Mouse (Mus musculus): Measurements from ENCODE around the gene Lmtk3. TPM values are rescaled to one million over a fixed set of nuclear protein-coding genes. Genes with fewer than 3 reads are reported as not detected.

Gene Lmtk3
- total RNA-seq (2021) = 100 to 1,000 TPM; 304 to 352 TPM

DNA sequence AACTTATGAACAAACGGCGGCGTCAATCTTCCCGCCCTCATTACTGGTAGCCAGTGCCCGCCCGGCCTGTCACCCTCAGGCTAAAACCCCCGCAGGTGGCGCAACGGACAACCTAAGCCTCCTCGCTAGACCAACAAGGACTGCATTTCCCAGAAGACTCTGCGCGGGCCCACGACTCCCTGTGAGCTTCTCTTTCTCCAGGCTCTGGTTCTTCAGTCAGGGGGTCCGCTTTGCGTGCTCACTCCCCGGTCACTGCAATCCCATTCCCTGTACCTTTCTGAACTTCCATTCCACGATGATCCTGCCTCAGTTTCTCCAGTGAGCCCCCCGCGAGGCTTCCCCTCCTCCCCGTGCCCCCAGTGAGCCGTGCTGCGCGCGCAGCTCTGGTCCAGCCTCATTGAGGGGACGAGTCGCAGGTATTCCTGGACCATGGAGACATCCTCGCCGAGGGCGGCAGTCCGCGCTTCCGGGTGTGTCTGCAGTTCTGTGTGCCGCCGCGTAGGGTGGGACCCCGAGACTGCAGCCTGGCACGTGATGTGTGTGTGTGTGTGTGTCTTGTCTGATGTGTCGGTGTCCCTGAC is at the start of gene Lmtk3:
Lmtk3 (plus strand) TSS at position 228 of the 581 bp plus-strand sequence.
- DNase-seq = peak; percentile 86
- intact Hi-C loops (cut with DNase I) = no loop called here

DNA sequence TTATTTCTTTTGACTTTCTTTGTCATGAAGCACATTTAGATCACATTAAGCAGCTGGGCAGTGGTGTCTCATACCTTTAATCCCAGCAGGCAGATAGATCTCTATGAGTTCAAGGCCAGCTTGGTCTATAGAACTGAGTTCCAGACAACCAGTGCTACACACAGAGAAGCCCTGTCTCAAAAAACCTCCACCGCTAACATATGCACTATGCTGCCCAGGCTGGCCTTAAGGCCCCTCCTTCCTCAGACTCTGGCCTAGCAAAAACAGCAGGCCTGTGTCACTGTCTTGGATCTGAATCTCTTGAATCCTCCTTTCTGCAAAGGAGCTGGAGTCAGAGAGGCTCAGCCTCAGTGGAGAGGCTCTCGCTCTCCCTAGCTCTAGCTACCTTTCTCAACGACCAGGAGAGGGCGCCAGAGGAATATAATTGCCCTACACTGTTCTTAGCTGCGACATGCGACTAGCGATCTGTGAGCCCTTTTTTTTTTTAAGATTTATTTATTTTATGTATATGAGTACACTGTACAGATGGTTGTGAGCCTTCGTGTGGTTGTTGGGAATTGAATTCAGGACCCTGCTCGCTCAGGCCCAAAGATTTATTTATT is 44.3 kb upstream of the Lmtk3 start:
- intact Hi-C loops (cut with DNase I) = loop anchor here (2.0 kb wide), 1 partner anchor 62 kb away; no protein-coding TSS in a partner anchor

DNA sequence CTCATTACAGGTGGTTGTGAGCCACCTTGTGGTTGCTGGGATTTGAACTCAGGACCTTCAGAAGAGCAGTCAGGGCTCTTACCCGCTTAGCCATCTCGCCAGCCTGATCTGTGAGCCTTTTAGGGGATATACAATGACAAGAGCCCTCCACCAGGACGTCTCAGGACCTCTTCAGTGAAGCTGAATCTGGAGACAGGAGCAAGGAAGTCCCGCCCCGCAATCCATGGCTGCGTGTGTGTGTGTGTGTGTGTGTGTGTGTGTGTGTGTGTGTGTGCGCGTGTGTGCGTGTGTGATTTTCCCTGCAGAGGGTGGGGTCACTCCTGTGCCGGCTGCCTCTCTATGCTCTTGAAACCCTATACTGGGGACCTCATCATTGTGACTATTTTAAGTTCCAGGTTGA is 43.7 kb upstream of the Lmtk3 start:
- intact Hi-C loops (cut with DNase I) = loop anchor here (2.0 to 10.0 kb wide), 3 partner anchors 61 to 265 kb away; no protein-coding TSS in a partner anchor
- DNase-seq = no peak

More for the DNA sequence above, 44.3 kb upstream of the Lmtk3 start:
- DNase-seq = peak; percentile 90

DNA sequence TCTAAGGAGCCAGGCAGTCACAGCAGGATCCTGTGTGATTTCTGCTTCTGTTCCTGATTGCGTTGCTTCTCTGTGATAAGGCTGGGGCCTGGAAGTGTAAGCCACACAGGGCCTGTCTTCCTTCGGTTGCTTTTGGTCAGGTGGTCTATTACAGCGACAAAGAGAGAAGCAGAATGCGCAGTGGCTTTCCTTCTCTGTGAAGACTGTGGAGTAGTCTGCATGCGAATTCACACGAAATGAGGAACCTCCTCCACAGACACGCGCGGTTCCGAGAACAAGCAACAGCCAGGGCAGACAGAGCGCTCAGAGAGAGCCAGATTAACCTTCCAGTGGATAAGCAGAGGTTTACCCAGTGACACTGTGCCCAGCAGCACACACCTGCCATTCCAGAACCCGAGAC is 42.2 kb upstream of the Lmtk3 start:
- no peak for DNase-seq
- intact Hi-C loops (cut with DNase I) = loop anchor here (10.0 kb wide), 2 partner anchors 193 to 263 kb away; no protein-coding TSS in a partner anchor

DNA sequence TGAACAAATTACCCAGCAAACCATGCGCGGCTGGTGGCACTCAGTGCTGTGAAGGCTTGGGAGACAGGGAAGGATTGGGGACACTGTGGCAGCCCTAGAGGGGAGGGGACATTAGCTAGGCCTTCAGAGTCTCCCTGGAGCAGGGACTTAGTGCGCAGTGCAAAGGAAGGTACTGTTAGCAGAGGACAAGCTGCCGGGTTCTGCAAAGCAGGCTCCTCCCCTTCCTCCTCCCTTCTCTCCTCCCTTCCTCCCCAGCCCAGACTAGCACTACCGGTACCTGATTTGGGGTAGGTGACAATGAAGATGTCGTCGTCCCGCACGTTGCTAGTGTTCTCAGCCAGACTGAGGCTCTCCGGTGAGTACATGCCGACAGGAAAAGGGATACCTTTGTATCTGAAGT is 41.8 kb upstream of the Lmtk3 start:
- intact Hi-C loops (cut with DNase I) = loop anchor here (10.0 kb wide), 2 partner anchors 193 to 263 kb away; no protein-coding TSS in a partner anchor
- no peak for DNase-seq

DNA sequence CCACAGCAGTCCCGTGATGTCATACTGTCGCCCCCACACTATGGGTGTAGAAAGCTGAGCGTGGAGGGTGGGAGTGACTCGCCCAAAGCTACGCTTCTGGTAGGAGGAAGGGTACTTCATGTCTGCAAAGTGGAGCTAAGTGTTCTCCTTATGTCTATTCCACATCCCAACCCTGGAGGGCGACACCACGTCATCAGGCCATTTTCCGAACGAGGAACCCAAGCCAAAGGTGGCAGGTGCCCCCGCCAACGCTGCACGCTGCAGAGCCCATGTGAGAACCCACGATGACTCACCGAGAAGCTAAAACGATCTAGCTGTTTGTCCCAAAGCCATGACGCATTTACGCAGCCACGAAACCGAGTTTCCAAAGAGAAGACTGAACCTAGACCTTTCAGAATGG is 41.2 kb upstream of the Lmtk3 start:
- intact Hi-C loops (cut with DNase I) = loop anchor here (10.0 kb wide), 2 partner anchors 192 to 262 kb away; no protein-coding TSS in a partner anchor
- DNase-seq = no peak

DNA sequence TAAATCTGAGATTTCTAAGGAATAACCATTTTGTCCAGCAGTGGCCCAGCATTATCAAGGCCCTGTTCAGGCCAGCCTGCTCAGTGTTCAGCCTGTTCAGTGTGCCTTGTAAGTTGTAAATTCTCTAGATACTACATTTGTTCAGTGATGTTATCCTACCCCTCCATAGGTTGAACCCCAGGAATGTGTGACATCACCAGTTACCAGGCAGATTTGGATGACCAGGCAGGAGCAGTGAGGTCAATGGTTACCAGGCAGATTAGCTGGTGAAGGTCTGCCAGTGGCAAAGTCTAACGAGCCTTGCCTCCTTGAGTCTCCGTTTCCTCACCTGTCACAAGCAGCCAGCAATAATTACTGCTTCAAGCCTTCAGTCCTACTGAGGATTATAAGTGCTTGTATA is 39.2 kb upstream of the Lmtk3 start:
- intact Hi-C loops (cut with DNase I) = loop anchor here (10.0 kb wide), 2 partner anchors 190 to 260 kb away; no protein-coding TSS in a partner anchor
- DNase-seq = peak; percentile 79

DNA sequence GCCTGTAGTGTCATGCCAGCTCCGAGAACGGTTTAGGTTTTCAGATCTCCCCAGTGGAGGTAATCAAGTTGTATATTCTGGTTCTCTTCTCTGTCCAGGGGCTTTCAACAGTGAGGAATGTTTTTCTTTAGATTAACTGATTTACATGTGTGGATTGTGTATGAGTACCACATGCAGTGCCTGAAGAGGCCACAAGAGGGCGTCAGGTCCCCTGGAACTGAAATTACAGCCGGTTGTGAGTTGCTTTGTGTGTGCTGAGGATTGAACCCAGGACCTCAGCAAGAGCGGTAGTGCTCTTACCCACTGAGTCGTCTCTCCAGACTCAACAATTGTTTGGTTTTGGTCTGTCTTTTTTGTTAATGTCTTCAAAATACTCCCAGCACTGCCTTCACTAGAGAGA is 37.0 kb upstream of the Lmtk3 start:
- DNase-seq = no peak
- intact Hi-C loops (cut with DNase I) = loop anchor here (10.0 kb wide), 2 partner anchors 188 to 258 kb away; no protein-coding TSS in a partner anchor

DNA sequence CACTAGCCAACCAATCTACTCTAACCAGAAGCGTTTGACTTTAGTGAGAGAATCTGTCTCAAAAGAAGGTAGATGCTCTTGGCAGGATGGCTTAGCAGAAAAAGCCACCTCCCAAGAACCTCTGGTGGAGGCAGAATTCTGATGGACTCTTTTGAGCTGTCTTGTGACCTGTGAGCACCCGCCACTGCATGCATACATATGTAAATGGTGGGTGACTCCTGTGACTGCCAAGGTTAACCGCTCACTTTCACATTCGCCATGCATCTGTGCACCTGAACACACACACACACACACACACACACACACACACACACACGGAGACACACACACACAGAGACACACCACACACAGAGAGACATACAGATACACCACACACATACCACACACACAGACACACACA is 36.1 kb upstream of the Lmtk3 start:
- DNase-seq = no peak
- intact Hi-C loops (cut with DNase I) = loop anchor here (10.0 kb wide), 2 partner anchors 187 to 257 kb away; no protein-coding TSS in a partner anchor

DNA sequence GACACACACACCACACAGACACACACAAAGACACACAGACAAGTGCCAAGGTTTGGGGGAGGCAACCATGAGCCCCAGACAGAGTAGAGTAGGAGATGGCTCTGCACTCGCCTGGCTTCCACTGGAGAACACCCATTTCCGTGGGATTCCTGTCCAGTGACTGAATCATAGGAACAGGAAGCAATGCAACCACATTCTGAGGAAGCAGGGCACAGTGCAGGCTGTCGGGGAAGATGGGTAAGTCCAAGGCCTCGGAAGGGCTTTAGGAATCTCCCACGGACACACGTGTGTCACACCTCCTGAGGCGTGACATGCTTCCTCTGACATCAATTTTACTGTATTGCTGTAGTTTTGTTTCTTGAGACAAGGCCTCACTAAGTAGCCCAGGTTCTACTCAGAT is 35.4 kb upstream of the Lmtk3 start:
- intact Hi-C loops (cut with DNase I) = loop anchor here (10.0 kb wide), 2 partner anchors 187 to 257 kb away; no protein-coding TSS in a partner anchor
- DNase-seq = no peak

DNA sequence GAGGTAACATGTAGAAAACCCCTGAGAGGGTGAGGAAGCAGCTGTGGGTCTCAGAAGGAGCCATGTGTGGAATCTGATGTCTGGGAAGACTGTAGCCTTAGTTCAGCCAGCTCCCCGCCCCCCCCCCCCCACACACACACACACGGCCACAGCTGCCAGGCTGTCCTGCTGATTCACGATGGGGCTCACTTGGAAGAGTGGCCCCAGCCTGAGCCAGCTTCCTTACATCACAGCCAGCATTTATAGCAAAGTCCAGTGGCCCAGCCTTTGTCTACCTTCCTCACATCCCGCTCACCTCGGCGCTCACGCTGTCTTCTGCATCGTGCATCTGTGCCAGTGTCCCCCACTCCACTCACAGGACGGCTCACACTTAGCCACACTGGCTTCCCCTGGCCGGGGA is 34.1 kb upstream of the Lmtk3 start:
- no peak for DNase-seq
- intact Hi-C loops (cut with DNase I) = loop anchor here (10.0 kb wide), 2 partner anchors 185 to 255 kb away; no protein-coding TSS in a partner anchor

DNA sequence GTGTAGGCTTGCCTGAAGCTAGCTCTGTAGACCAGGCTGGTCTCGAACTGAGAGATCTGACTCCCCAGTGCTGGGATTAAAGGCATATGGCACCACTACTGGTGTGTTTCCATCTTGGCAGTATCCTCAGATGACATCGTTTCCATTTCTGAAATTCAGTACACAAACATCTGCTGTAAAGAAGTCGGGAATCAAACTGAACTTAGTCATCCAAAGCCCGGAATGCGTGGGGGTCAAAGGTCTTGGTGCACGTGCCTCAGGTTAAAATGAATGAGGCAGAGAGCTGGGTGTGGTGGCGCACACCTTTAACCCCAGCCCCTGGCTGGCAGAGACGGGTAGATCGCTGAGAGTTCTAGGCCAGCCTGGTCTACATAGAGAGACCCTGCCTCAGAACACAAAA is 33.4 kb upstream of the Lmtk3 start:
- DNase-seq = no peak
- intact Hi-C loops (cut with DNase I) = no loop called here

DNA sequence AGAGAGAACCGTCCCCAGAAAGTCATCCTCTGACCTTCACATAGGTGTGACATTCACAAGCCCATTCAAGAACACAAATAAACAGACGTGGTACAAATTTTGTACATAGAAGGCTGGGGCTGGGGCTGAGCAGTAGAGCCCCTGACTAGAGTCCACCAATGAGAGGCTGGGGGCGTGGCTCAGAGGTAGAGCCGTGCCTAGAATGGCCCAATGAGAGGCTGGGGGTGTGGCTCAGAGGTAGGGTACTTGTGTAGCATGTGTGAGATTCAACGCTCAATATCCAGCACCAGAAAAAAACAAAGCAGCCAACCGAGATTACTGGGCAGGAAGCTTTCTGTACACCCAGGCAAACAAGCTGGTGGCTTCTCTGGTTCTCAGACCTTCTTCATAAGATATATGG is 27.8 kb upstream of the Lmtk3 start:
- DNase-seq = no peak
- intact Hi-C loops (cut with DNase I) = no loop called here

DNA sequence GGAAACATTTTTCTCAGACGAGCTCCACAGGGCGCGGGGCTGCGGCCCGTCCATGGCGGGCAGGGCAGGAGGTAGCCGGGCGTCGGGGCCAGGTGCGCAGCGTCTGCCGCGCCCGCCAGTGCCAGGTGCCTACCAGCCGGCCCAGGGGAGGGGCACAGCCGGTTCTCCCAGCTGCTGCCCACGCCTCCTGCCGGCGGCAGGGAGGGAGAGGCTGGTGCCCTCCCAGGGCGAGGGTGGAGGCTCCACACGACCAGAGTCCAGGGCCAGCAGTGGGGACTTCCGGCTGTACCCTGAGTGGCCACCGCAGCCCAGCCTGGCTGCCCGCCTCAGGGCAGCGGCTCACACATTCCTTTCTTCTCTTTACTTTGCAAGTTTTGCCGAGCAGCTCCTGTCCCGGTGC is 24.1 kb upstream of the Lmtk3 start:
- DNase-seq = peak; percentile 33
- intact Hi-C loops (cut with DNase I) = no loop called here

DNA sequence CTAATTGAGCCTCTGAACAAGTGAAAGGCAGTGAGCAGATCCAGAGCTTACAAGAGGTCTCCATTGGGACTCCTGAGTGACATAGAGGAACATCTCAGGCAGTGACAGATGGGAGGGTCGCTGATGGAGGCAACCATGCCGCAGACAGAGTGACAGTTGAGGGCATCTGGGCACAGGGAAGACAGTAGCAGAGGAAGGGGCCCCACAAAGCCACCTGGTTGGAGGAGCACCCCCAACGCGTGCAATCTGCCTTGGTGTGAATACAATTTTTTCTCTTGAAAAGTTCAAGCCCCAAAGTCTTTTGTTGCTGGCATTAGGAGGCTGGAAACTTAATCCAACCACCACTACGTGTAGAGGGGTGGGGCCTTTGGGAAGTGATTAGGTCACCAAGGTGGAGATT is 23.4 kb upstream of the Lmtk3 start:
- no peak for DNase-seq
- intact Hi-C loops (cut with DNase I) = no loop called here

DNA sequence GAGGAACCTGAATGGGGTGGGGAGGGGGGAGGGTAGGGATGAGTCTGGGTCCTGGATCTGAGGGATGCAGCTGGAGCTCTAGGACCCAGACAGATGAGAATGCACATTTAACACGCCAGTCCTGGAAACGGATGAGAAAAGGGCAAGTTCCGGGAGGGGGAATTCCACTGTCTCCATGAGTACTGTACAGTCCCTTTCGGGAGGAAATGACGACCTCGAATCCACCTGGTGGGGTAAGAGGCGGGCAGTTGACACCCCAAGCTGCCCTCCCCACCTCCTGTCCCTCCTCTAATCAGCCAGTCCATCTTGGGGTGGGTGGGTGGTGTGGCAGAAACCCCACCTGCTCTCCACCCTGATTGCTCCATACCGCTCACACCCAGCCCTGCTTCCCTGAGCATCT is 17.5 kb upstream of the Lmtk3 start:
- intact Hi-C loops (cut with DNase I) = no loop called here
- DNase-seq = no peak

DNA sequence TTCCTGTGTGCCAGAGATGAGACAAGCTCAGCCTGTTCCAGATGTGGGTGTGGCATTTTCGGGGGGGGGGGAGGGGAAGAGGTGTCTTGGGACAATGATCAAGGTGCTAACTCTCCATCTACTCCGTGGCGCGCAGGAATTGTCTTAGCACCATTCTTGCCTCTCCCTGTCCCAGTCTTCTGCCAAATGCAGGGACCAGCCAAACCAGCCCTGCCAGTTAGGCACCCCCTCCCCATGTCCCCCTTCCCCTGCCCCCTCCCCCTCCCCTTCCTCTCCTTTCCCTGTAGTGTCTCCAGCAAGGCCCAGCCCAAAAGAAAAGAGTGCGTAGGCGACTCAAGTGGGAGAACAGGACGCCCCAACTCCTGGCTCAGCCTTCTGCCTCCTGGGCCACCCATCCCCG is 16.8 kb upstream of the Lmtk3 start:
- no peak for DNase-seq
- intact Hi-C loops (cut with DNase I) = no loop called here

DNA sequence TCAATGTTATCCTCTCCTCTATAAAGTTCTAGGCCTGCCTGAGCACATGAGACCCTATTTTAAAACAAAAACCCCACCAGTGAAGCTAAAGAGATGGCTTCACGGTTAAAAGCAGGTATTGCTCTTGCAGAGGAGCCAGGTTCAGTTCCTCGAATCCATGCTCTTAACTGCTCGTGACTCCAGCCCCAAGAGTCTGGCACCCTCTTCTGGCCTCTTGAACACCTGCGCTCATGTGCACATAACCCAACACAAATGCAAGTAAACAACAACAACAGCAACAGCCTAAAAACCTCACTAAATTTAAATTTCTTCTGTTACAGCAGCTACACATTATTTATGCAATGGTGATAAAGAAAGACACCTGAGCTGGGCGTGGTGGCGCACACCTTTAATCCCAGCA is 16.0 kb upstream of the Lmtk3 start:
- no peak for DNase-seq
- intact Hi-C loops (cut with DNase I) = no loop called here

DNA sequence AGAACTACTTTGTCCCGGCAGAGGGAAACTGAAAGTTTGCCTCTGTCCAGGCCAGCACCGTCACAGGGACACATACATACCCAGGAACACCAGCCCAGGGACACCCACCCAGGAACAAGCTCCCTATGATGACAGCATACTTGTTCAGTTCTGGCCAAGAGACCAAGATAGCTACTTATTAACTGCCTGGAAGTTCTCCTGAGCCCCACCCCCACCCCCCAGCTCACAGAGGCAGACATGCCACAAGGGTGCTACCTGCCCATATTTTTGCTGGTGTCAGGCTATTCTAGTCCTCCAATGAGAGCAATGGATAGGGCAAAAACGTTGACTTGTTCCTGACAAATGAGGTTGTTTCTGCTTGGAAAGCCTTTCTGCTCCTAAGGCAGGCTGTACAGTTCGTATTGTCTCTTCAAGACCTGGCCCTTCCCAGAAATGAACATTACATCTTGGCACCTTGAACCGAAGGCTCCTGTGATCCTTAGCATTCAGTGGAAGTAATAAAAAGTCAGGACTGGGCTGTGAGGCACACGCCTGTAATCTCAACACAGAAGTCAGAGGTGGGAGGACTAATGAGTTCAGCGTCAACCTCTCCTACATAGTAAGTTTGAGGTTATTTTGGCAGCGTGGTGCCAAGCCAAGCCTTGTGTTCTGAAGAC is 13.0 kb upstream of the Lmtk3 start:
- intact Hi-C loops (cut with DNase I) = no loop called here

DNA sequence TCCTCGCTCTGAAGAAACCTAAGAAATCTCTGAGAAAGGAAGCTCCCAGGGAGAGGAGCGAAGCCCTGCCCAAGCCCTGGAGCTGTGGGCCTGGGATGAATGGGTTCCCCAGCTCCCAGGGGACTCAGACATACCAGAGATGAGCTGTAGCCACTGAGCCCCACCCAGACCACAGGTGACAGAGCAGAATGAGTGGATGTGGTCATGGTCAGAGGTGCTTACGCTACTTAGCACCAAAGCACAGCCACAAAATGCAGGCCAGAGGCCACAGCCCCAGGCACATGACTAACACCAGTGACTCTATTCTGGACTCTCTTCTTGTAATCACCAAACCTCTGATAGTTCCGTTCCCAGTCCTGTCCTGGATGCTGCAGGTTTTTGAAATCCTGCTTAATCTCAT is 12.4 kb upstream of the Lmtk3 start:
- no peak for DNase-seq
- intact Hi-C loops (cut with DNase I) = no loop called here

More for the DNA sequence above, 13.0 kb upstream of the Lmtk3 start:
- no peak for DNase-seq

DNA sequence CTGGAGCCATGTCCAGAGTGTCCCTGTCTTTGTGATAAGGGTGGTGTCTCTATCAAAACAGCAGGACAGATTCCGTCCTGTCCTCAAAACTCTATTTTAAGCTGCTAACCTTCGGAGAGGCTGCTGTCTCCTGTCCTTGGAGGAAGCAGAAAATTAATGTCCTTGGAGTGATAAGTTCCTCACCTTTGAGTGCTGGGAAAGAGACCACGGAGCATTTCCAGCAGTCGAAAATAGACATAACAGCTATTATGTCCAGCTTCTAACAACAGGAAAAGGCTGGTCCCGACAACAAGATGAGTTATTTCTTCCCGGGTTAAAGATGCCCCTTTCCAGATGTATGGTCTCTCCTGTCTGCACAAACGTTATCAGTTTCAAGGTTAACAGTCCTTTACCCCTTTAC is 8.3 kb upstream of the Lmtk3 start:
- no peak for DNase-seq
- intact Hi-C loops (cut with DNase I) = no loop called here

Data from left cerebral cortex, postnatal 4 days (tissue).